ENCODE assay signal across 16 mouse cellular contexts in genomic region chr11:65638211-65638610, GRCm38 (mm10).
"Had no signal": no experiment of that assay in that cellular context is flagged by ENCODE, and none has a peak within 500 bp of the region (broad histone marks: within the 10 kb centered on the region; RNA-seq: fewer than 3 reads in every experiment).

No protein-coding gene starts in this region.

- H3K27ac ChIP-seq: neural tube, embryonic 13.5 days; neural tube, embryonic 15.5 days; stomach, embryonic 15.5 days; stomach, postnatal 0 days had no signal

- H3K4me1 ChIP-seq: neural tube, embryonic 13.5 days; neural tube, embryonic 15.5 days had no signal

- H3K4me3 ChIP-seq: neural tube, embryonic 13.5 days; neural tube, embryonic 15.5 days; stomach, embryonic 15.5 days had no signal

- H3K36me3 ChIP-seq: neural tube, embryonic 13.5 days; neural tube, embryonic 15.5 days; stomach, embryonic 15.5 days had no signal

- H3K9ac ChIP-seq: neural tube, embryonic 13.5 days; neural tube, embryonic 15.5 days; stomach, embryonic 15.5 days had no signal

- H3K4me2 ChIP-seq: neural tube, embryonic 13.5 days; neural tube, embryonic 15.5 days; stomach, embryonic 15.5 days had no signal

- DNase-seq: retina, postnatal 1 day; right cerebral cortex, adult 18-20 months; right cerebral cortex, postnatal 14 days; right cerebral cortex, postnatal 25 days; right cerebral cortex, postnatal 4 days; spleen, adult 18-20 months; thymus, adult 18-20 months; thymus, adult 2 months; thymus, postnatal 14 days; thymus, postnatal 25 days; thymus, postnatal 36 days; thymus, postnatal 4 days had no signal

- H3K27me3 ChIP-seq: neural tube, embryonic 13.5 days; neural tube, embryonic 15.5 days; stomach, embryonic 15.5 days had no signal

- H3K9me3 ChIP-seq: neural tube, embryonic 13.5 days; neural tube, embryonic 15.5 days; stomach, embryonic 15.5 days had no signal
